Mouse (Mus musculus): ENCODE data around the gene Tspan18.

GRCm38 (mm10) chr2:93166295-93166694, 168.0 kb downstream of the Tspan18 start:
- TF ChIP-seq EP300 (IDR thresholded peaks at IDR 0.05; ENCODE audit: insufficient read depth, low read depth, low read length): no peak
- TF ChIP-seq CTCF (IDR thresholded peaks at IDR 0.05; ENCODE audit: low read depth, low read length): no peak
